Mouse (Mus musculus) spleen, embryonic (tissue): Measurements from ENCODE around the gene Mllt10.

Experiments
- CTCF ChIA-PET: fragments of 350-600 bp; sonication (Branson Sonifier 250); formaldehyde crosslinking; loops from one replicate; lab custom pipeline; 2022; lab: Charles Lee

The Mllt10 gene

DNA sequence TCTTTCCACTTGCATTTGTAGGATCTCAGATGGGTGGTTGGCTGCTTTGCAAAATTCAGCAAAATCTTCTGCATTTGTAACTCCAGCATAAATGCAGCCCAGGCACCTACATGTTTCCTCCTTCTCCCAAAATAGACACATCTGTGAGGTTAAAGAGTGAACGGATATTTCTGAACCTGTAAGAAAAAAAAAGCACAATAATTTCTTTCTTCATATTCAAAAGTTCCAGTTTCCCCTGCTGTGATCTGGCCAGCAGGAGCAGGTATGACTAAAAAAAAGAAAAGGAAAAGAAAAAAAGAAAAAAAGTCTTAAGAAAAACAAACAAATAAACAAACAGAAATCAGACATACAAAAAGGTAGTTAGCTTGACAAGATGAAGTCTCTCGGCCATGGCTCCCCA is 5.0 kb upstream of the Mllt10 start:
- CTCF ChIA-PET: no interaction called here

- CTCF ChIA-PET: no interaction called here
These were observed 4.5 kb upstream of the Mllt10 start for GRCm38 (mm10) chr2:18050541-18050985.

- CTCF ChIA-PET: interaction anchor here (0.6 kb wide), 1 partner anchor 701 kb away, joined by 3 read pairs; no protein-coding TSS in a partner anchor
These were observed 3.8 kb upstream of the Mllt10 start for GRCm38 (mm10) chr2:18051026-18051830.

- CTCF ChIA-PET: no interaction called here
These were observed 3.2 kb upstream of the Mllt10 start for GRCm38 (mm10) chr2:18051831-18052170.

DNA sequence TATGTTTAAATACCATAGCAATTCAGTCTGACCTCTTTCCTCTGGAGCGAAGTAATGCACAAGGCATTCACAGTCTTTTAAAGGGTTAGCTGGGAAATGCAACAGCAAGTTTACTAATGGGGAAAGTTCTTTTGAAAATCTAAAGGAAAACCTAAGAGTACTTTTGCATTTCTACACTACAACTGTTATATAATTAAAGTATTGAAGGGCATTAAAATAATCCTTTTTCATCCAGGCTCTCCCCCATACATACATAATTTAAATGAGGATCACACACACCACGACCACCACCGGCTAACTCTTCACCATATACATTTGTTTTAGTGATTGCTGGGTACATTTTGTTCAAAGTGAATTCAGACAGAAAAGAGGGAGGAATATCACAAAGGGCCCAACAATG is 2.5 kb upstream of the Mllt10 start:
- CTCF ChIA-PET: no interaction called here

DNA sequence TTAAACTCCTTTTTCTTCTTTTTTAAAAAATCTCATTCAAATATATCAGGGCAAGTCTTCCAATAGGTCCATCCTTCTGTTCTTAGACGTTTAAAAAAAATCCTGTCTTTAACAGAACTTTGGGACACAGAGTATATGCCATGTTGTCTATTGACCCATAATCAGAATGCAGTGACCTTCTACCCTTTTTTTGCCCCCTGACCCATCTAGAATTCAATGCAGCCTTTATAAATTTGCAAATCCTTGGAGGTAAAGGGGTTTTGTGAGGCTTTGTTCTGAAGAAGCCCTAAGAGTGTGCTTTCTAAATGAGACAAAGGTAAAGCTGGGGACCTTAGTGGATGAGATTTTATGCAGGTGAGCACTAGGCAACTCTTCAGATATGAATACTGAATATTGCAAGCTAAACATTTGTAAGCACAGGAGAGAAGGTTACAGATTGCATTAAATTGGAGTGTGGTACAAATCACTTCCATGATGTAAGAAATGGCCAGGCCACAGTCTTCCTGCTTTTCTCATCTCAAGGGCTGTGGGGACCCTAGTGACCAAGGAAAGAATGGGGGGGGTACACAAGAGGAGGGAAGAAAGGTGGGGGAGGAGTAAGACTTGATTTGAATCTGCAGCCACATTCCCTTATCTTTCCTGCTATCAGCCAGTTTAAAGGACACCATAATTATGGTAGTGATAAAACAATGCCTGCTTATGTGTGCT is 1.6 kb upstream of the Mllt10 start:
- CTCF ChIA-PET: no interaction called here

GRCm38 (mm10) chr2:18053951-18054530 is 996 bp upstream of the Mllt10 start:
- CTCF ChIA-PET: no interaction called here

- CTCF ChIA-PET: no interaction called here
These were observed 1.1 kb downstream of the Mllt10 start for GRCm38 (mm10) chr2:18055929-18056785.

DNA sequence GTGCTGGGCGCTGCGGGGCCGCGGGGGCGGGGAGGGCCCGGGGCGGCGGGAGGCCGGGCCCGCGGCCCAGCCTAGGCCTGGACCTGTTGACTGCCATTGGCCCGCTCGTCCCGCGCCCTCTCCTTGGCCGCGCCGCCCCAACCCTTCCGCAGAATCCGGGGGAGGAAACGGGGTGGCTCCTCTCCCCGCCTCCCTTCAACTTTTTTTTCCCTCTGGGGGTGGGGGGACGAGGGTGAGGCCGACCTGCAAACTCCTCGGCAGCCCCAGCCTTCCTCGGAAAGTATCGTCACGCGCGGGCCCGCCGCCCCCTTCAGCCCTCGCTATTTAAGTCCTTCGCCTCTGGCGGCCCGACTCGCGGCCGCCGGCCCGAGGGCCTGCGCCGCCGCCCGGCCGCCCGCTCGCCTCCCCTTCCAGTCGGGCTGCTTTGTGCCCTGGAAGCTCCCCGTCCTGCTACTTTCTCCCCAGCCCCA is 1.8 kb downstream of the Mllt10 start:
- CTCF ChIA-PET: no interaction called here

GRCm38 (mm10) chr2:18057336-18058145 is 2.5 kb downstream of the Mllt10 start:
- CTCF ChIA-PET: interaction anchor here (0.6 kb wide), 1 partner anchor 1333 kb away, joined by 4 read pairs; no protein-coding TSS in a partner anchor

- CTCF ChIA-PET: no interaction called here
These were observed 3.2 kb downstream of the Mllt10 start for GRCm38 (mm10) chr2:18058146-18058708.

GRCm38 (mm10) chr2:18059063-18059462 is 4.0 kb downstream of the Mllt10 start:
- CTCF ChIA-PET: no interaction called here

DNA sequence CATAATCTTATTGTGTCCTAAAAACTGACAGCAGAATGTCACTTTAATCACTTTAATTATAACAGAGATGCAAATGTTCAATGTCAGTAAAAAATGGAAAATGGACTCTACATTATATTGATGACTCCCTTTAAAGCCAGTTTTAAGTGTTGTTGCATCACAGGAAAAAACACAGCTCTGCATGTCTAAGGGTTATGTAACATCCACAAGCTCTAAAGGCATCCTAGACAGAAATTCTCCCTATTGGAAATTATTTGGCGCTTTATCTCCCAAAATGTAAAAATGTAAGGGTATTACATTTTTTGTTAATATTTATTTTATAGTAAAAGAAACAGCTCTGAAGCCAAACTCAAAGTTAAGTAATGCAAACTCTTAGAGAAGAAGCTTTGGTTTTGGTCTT is 4.9 kb downstream of the Mllt10 start:
- CTCF ChIA-PET: no interaction called here

DNA sequence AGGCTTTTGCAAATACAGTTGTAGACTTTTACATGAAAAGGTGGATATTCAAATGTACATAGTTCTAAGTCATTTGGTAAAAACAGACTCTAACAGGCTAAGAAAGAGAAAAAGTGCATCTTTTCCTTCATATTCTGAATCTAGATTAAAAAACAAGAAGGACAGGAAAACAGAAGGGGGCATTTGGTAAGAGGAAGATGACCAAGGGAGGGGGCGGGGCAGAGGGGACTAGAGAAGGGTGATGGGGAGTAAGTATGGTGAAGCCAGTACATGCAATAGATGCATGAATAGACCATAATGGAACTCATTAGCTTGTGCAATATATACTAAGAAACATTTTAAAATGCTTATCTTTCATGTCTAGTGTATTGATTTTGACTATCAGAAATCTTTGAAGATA is 5.4 kb downstream of the Mllt10 start:
- CTCF ChIA-PET: no interaction called here

GRCm38 (mm10) chr2:18063763-18064251 is 8.8 kb downstream of the Mllt10 start:
- CTCF ChIA-PET: no interaction called here

GRCm38 (mm10) chr2:18064356-18064858 is 9.4 kb downstream of the Mllt10 start:
- CTCF ChIA-PET: no interaction called here

- CTCF ChIA-PET: no interaction called here
These were observed 10.1 kb downstream of the Mllt10 start for GRCm38 (mm10) chr2:18064941-18065707.

GRCm38 (mm10) chr2:18065708-18066030 is 10.6 kb downstream of the Mllt10 start:
- CTCF ChIA-PET: no interaction called here

DNA sequence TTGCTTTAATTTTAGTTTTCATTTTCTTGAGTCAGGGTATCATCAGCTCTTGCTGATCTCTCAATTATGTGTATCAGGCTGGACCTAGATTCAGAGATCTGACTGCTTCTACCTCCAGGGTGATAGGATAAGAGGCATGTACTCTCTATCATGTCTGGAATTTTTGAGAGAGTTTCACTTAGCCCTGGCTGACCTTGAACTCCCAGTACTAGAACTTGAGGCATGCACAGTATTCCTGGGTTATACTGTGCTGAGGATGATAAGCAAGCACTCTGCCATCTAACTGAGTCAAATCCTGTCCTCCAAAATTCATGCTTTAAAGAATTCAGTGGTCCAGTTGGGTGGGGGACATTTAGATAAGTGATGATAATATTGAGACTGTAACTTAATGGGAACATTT is 11.4 kb downstream of the Mllt10 start:
- CTCF ChIA-PET: interaction anchor here (0.6 kb wide), 1 partner anchor 77 kb away, joined by 3 read pairs; no protein-coding TSS in a partner anchor
